Mouse (Mus musculus) MEL (cell line): ENCODE measurements around the gene Gldc. TPM values are rescaled to one million over a fixed set of nuclear protein-coding genes. Genes with fewer than 3 reads are reported as not detected.

Experiments
- DNase-seq: peaks from one replicate; pipeline ENCODE4 v3.0.0; 2011; ENCODE audit warnings: low read depth, low spot score
- H3K27ac ChIP-seq: 2 replicates; pipeline ENCODE4 v1.5.1; 2012; ENCODE audit warnings: low read depth, mild to moderate bottlenecking, control low read depth, low read length, moderate library complexity; ENCODE audit not compliant: control insufficient read depth
- H3K27me3 ChIP-seq, 2 experiments: fragments of 150-350 bp in 1 of 2; sonication (generic) in 1 of 2; 2 replicates each; pipeline ENCODE4 v1.6.1; 2012; ENCODE audit warnings: low read length in 2 of 2, mild to moderate bottlenecking in 2 of 2, improper control_type of control experiment in 1 of 2, moderate library complexity in 1 of 2; ENCODE audit not compliant: insufficient read depth in 2 of 2, control insufficient read depth in 1 of 2
- H3K36me3 ChIP-seq, 2 experiments: 2 replicates each; pipeline ENCODE4 v1.6.1; 2012 to 2014; ENCODE audit warnings: low read length in 2 of 2, improper control_type of control experiment in 1 of 2, inconsistent platforms in 1 of 2, mild to moderate bottlenecking in 1 of 2; ENCODE audit not compliant: insufficient read depth in 2 of 2, control insufficient read depth in 1 of 2
- H3K4me1 ChIP-seq, 2 experiments: fragments of 150-350 bp in 1 of 2; sonication (generic) in 1 of 2; 2 replicates each; pipeline ENCODE4 v1.6.1; 2012; ENCODE audit warnings: low read length in 2 of 2, improper control_type of control experiment in 1 of 2, mild to moderate bottlenecking in 1 of 2; ENCODE audit not compliant: insufficient read depth in 2 of 2, control insufficient read depth in 1 of 2
- H3K4me3 ChIP-seq, 2 experiments: fragments of 150-350 bp in 1 of 2; sonication (generic) in 1 of 2; 2 replicates each; pipeline ENCODE4 v1.5.1; 2012; ENCODE audit warnings: low read depth in 2 of 2, low read length in 2 of 2, mild to moderate bottlenecking in 2 of 2, moderate library complexity in 2 of 2, control low read depth in 1 of 2, improper control_type of control experiment in 1 of 2; ENCODE audit not compliant: control insufficient read depth in 1 of 2, insufficient read depth in 1 of 2
- H3K79me2 ChIP-seq: 2 replicates; pipeline ENCODE4 v1.6.1; 2012; ENCODE audit warnings: mild to moderate bottlenecking, low read length, moderate library complexity; ENCODE audit not compliant: control insufficient read depth, poor library complexity, insufficient read depth
- H3K9ac ChIP-seq: 2 replicates; pipeline ENCODE4 v1.6.1; 2012; ENCODE audit warnings: low read depth, mild to moderate bottlenecking, control low read depth, low read length, moderate library complexity; ENCODE audit not compliant: control insufficient read depth, poor library complexity, severe bottlenecking
- H3K9me3 ChIP-seq: fragments of 150-350 bp; sonication (generic); replicated peaks from 2 replicates; pipeline ENCODE4 v1.6.1; 2012; ENCODE audit warnings: mild to moderate bottlenecking, low read length, improper control_type of control experiment, moderate library complexity; ENCODE audit not compliant: insufficient read depth
- BHLHE40 ChIP-seq: IDR thresholded peaks from 2 replicates; pipeline ENCODE4 v1.6.1; 2012; ENCODE audit warnings: low read depth, mild to moderate bottlenecking, inconsistent platforms, low read length, improper control_type of control experiment, borderline replicate concordance
- CHD1 ChIP-seq: IDR thresholded peaks from 2 replicates; pipeline ENCODE4 v1.6.1; 2012; ENCODE audit warnings: low read depth, mild to moderate bottlenecking, inconsistent platforms, low read length, improper control_type of control experiment
- CHD2 ChIP-seq: IDR thresholded peaks from 2 replicates; pipeline ENCODE4 v1.6.1; 2011; ENCODE audit warnings: low read length, improper control_type of control experiment
- E2F4 ChIP-seq: IDR thresholded peaks from 2 replicates; pipeline ENCODE4 v1.6.1; 2011; ENCODE audit warnings: low read depth, low read length, improper control_type of control experiment, borderline replicate concordance
- EP300 ChIP-seq, 2 experiments: IDR thresholded peaks; 2 replicates each; pipeline ENCODE4 v1.6.1; 2011; ENCODE audit warnings: improper control_type of control experiment in 2 of 2, low read length in 2 of 2, low read depth in 1 of 2, mild to moderate bottlenecking in 1 of 2
- ETS1 ChIP-seq: IDR thresholded peaks from 2 replicates; pipeline ENCODE4 v1.6.1; 2012; ENCODE audit warnings: low read depth, mild to moderate bottlenecking, inconsistent platforms, low read length, improper control_type of control experiment, moderate library complexity
- GABPA ChIP-seq: IDR thresholded peaks from 2 replicates; pipeline ENCODE4 v1.6.1; 2012; ENCODE audit warnings: low read depth, mild to moderate bottlenecking, inconsistent platforms, low read length, improper control_type of control experiment, moderate library complexity
- GATA1 ChIP-seq: IDR thresholded peaks from 2 replicates; pipeline ENCODE4 v1.6.1; 2011; ENCODE audit warnings: low read depth, low read length, improper control_type of control experiment
- HCFC1 ChIP-seq: IDR thresholded peaks from 2 replicates; pipeline ENCODE4 v1.6.1; 2012; ENCODE audit warnings: low read depth, mild to moderate bottlenecking, inconsistent platforms, low read length, improper control_type of control experiment, moderate library complexity
- JUND ChIP-seq: IDR thresholded peaks from 2 replicates; pipeline ENCODE4 v1.6.1; 2011; ENCODE audit warnings: low read depth, mild to moderate bottlenecking, improper control_type of control experiment, low read length
- MAFK ChIP-seq: IDR thresholded peaks from 2 replicates; pipeline ENCODE4 v1.6.1; 2011; ENCODE audit warnings: low read depth, mild to moderate bottlenecking, low read length, improper control_type of control experiment, borderline replicate concordance
- MAZ ChIP-seq: IDR thresholded peaks from 2 replicates; pipeline ENCODE4 v1.6.1; 2012; ENCODE audit warnings: low read depth, mild to moderate bottlenecking, inconsistent platforms, low read length, improper control_type of control experiment
- MEF2A ChIP-seq: IDR thresholded peaks from 2 replicates; pipeline ENCODE4 v1.6.1; 2014; ENCODE audit warnings: low read depth, mild to moderate bottlenecking, inconsistent platforms, low read length, improper control_type of control experiment; ENCODE audit not compliant: poor library complexity, insufficient replicate concordance, severe bottlenecking; ENCODE audit errors: extremely low read depth
- MXI1 ChIP-seq: IDR thresholded peaks from 2 replicates; pipeline ENCODE4 v1.6.1; 2011; ENCODE audit warnings: mild to moderate bottlenecking, low read depth, low read length, improper control_type of control experiment
- MYB ChIP-seq: IDR thresholded peaks from 2 replicates; pipeline ENCODE4 v1.6.1; 2011; ENCODE audit warnings: mild to moderate bottlenecking, low read depth, low read length, improper control_type of control experiment
- MYC ChIP-seq: IDR thresholded peaks from 2 replicates; pipeline ENCODE4 v1.6.1; 2011; ENCODE audit warnings: low read depth, mild to moderate bottlenecking, low read length, improper control_type of control experiment, moderate library complexity
- NELFE ChIP-seq: IDR thresholded peaks from 2 replicates; pipeline ENCODE4 v1.6.1; 2011; ENCODE audit warnings: low read depth, low read length, improper control_type of control experiment
- POLR2AphosphoS5 ChIP-seq: IDR thresholded peaks from 2 replicates; pipeline ENCODE4 v1.6.1; 2012; ENCODE audit warnings: low read depth, borderline replicate concordance, mild to moderate bottlenecking, inconsistent platforms, low read length, moderate library complexity, mixed read lengths
- RAD21 ChIP-seq: IDR thresholded peaks from 2 replicates; pipeline ENCODE4 v1.6.1; 2011; ENCODE audit warnings: mild to moderate bottlenecking, low read depth, low read length, improper control_type of control experiment
- RCOR1 ChIP-seq: IDR thresholded peaks from 2 replicates; pipeline ENCODE4 v1.6.1; 2012; ENCODE audit warnings: low read depth, mild to moderate bottlenecking, inconsistent platforms, low read length, improper control_type of control experiment
- SIN3A ChIP-seq: IDR thresholded peaks from 2 replicates; pipeline ENCODE4 v1.6.1; 2012; ENCODE audit warnings: low read length, improper control_type of control experiment, inconsistent platforms
- SMC3 ChIP-seq: IDR thresholded peaks from 2 replicates; pipeline ENCODE4 v1.6.1; 2011; ENCODE audit warnings: low read depth, low read length, improper control_type of control experiment
- TAL1 ChIP-seq: IDR thresholded peaks from 2 replicates; pipeline ENCODE4 v1.6.1; 2012; ENCODE audit warnings: mild to moderate bottlenecking, inconsistent platforms, low read length, moderate library complexity, mixed read lengths
- TBP ChIP-seq: IDR thresholded peaks from 2 replicates; pipeline ENCODE4 v1.8.0; 2011; ENCODE audit warnings: low read depth, low read length, improper control_type of control experiment
- TCF12 ChIP-seq: IDR thresholded peaks from 2 replicates; pipeline ENCODE4 v1.6.1; 2014; ENCODE audit warnings: low read depth, mild to moderate bottlenecking, inconsistent platforms, low read length, improper control_type of control experiment, moderate library complexity
- UBTF ChIP-seq: IDR thresholded peaks from 2 replicates; pipeline ENCODE4 v1.6.1; 2012; ENCODE audit warnings: low read depth, mild to moderate bottlenecking, inconsistent platforms, low read length, improper control_type of control experiment, moderate library complexity, borderline replicate concordance; ENCODE audit not compliant: insufficient read depth
- USF1 ChIP-seq: IDR thresholded peaks from 2 replicates; pipeline ENCODE4 v1.6.1; 2014; ENCODE audit warnings: low read depth, mild to moderate bottlenecking, inconsistent platforms, low read length, improper control_type of control experiment, moderate library complexity
- USF2 ChIP-seq, 2 experiments: IDR thresholded peaks; 2 replicates each; pipeline ENCODE4 v1.6.1; 2011 to 2012; ENCODE audit warnings: improper control_type of control experiment in 2 of 2, low read length in 2 of 2, borderline replicate concordance in 1 of 2, inconsistent platforms in 1 of 2, low read depth in 1 of 2, mild to moderate bottlenecking in 1 of 2; ENCODE audit not compliant: insufficient read depth in 1 of 2
- ZKSCAN1 ChIP-seq: IDR thresholded peaks from 2 replicates; pipeline ENCODE4 v1.6.1; 2012; ENCODE audit warnings: low read depth, mild to moderate bottlenecking, inconsistent platforms, low read length, improper control_type of control experiment, moderate library complexity
- ZMIZ1 ChIP-seq: IDR thresholded peaks from 2 replicates; pipeline ENCODE4 v1.6.1; 2012; ENCODE audit warnings: low read depth, mild to moderate bottlenecking, inconsistent platforms, low read length, improper control_type of control experiment, moderate library complexity
- ZNF384 ChIP-seq: IDR thresholded peaks from 2 replicates; pipeline ENCODE4 v1.6.1; 2012; ENCODE audit warnings: low read depth, mild to moderate bottlenecking, inconsistent platforms, low read length, improper control_type of control experiment
- polyA plus RNA-seq, 2 experiments: library from polyadenylated mRNA; stranded (reverse) in 1 of 2; unstranded in 1 of 2; fragments of >175 nt in 1 of 2; fragments of >200 nt in 1 of 2; gene quantifications; 2 replicates each; pipeline versions ENCODE4 v1.2.1 to v1.2.4; 2012; ENCODE audit warnings: low replicate concordance in 2 of 2, low read depth in 1 of 2; ENCODE audit not compliant: insufficient read length in 2 of 2, insufficient read depth in 1 of 2, missing spikeins in 1 of 2
- total RNA-seq: library from RNA; depleted of rRNA; stranded (reverse); fragments of 300-350 nt; gene quantifications from 2 replicates; pipeline ENCODE4 v1.2.3, GENCODE M21; 2012

Gene Gldc
- total and polyA plus RNA-seq, 3 experiments = 0.04 to 1.2 TPM; not detected in 1

GRCm38 (mm10) chr19:30051479-30051878, 123.8 kb downstream of the Gldc start:
- peaks cover 14 to 25% of the 10 kb centered on the region in 2 experiments for H3K36me3 ChIP-seq
- peak overlapping the region; percentile 31 for H3K27ac ChIP-seq
- H3K4me3 ChIP-seq = no peak overlapping the region
- H3K9ac ChIP-seq = peak overlapping the region; percentile 23
- H3K79me2 ChIP-seq = peaks cover 26% of the 10 kb centered on the region
- peaks cover 7 to 18% of the 10 kb centered on the region in 2 experiments for H3K4me1 ChIP-seq
- no peaks in the 10 kb centered on the region for H3K27me3 ChIP-seq
- DNase-seq = peak; percentile 55
- H3K9me3 ChIP-seq = no peaks in the 10 kb centered on the region
- peak; percentile 68 to 83 for TF ChIP-seq EP300 (IDR thresholded peaks at IDR 0.05; ENCODE audit: low read depth in 1 of 2, low read length in 2 of 2)
- TF ChIP-seq ZNF384 = peak; percentile 71
- TF ChIP-seq GATA1 = peak; percentile 77
- no peak for TF ChIP-seq MXI1

GRCm38 (mm10) chr19:30050584-30050983, 124.6 kb downstream of the Gldc start:
- H3K27ac ChIP-seq = peak overlapping the region; percentile 53
- peaks cover 28% of the 10 kb centered on the region for H3K79me2 ChIP-seq
- H3K4me3 ChIP-seq = no peak overlapping the region
- H3K9me3 ChIP-seq = no peaks in the 10 kb centered on the region
- DNase-seq = peak; percentile 91
- H3K9ac ChIP-seq = no peak overlapping the region; the same call in 1 of the 2 replicates
- peaks cover 7 to 18% of the 10 kb centered on the region in 2 experiments for H3K4me1 ChIP-seq
- no peaks in the 10 kb centered on the region for H3K27me3 ChIP-seq
- H3K36me3 ChIP-seq = peaks cover 13 to 25% of the 10 kb centered on the region in 2 experiments
- TF ChIP-seq ZKSCAN1 (no peak), SIN3A (peak; percentile 55; the same call in 1 of the 2 replicates), ZMIZ1 (no peak), HCFC1 (no peak), NELFE (no peak), TCF12 (peak; percentile 85), TAL1 (peak; percentile 80), CHD2 (no peak), RCOR1 (peak; percentile 7; the same call in 1 of the 2 replicates), ZNF384 (no peak), MAFK (0 out of 2 replicates have a peak, but pooled peaks have one; percentile 14), RAD21 (no peak), EP300 (IDR thresholded peaks at IDR 0.05; ENCODE audit: low read depth in 1 of 2, low read length in 2 of 2) (peak; percentile 86 to 87), BHLHE40 (0 out of 2 replicates have a peak, but pooled peaks have one; percentile 36), USF2 (IDR thresholded peaks at IDR 0.05; ENCODE audit: borderline replicate concordance in 1 of 2, insufficient read depth in 1 of 2, low read depth in 1 of 2, low read length in 2 of 2) (no peak), E2F4 (no peak), MAZ (0 out of 2 replicates have a peak, but pooled peaks have one; percentile 32), ETS1 (peak; percentile 58; the same call in 1 of the 2 replicates), GABPA (no peak), POLR2AphosphoS5 (no peak), MEF2A (no peak), TBP (no peak), JUND (no peak), USF1 (no peak), UBTF (no peak), CHD1 (no peak), SMC3 (no peak), MYB (no peak), MYC (no peak)
